Mouse (Mus musculus) ES-E14 (cell line): ENCODE measurements around the gene Camkk1.

ENCODE experiments used
- CHD2 ChIP-seq: IDR thresholded peaks from 2 replicates; pipeline ENCODE4 v1.6.1; 2014; ENCODE audit warnings: mild to moderate bottlenecking, low read depth, low read length, inconsistent platforms
- HCFC1 ChIP-seq: IDR thresholded peaks from 2 replicates; pipeline ENCODE4 v1.6.1; 2012; ENCODE audit warnings: low read length, inconsistent platforms, borderline replicate concordance; ENCODE audit not compliant: insufficient read depth
- MAFK ChIP-seq: IDR thresholded peaks from 2 replicates; pipeline ENCODE4 v1.6.1; 2014; ENCODE audit warnings: mild to moderate bottlenecking, low read depth, low read length, inconsistent platforms; ENCODE audit not compliant: insufficient read depth
- ZC3H11A ChIP-seq: IDR thresholded peaks from 2 replicates; pipeline ENCODE4 v1.6.1; 2012; ENCODE audit warnings: low read depth, mild to moderate bottlenecking, inconsistent platforms, low read length, borderline replicate concordance
- ZNF384 ChIP-seq: IDR thresholded peaks from 2 replicates; pipeline ENCODE4 v1.6.1; 2012; ENCODE audit warnings: low read depth, low read length, inconsistent platforms

DNA sequence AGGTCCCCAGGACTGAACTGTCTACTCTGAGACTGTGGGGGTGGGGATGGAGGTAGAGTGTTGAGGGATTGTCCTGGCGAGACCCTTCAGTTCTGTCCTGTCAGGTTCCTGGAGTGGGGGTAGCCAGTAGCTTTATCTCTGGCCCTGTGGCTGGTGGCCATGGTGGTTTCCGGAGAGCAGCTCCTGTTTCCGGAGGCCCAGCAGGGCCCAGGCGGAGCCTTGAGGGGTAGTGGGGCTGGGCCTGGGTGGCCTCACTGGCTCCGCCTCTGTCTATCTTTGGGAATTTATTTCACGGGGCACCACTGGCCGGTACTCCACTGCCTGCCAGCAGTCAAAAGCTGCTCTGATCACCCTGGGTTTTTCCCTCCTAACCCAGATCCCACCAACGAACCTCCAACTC, 20.0 kb upstream of the Camkk1 start, which contains the start of gene P2rx1:
- TF ChIP-seq CHD2 (no peak), ZC3H11A (no peak), ZNF384 (no peak), HCFC1 (no peak), MAFK (no peak)
